Mouse (Mus musculus) mature B cell (primary cell): Measurements from ENCODE around the gene Abi3bp.

ENCODE experiments used
- in situ Hi-C: fragments of 300-500 bp; cut with MboI; formaldehyde crosslinking; loops from 2 replicates; pipeline ENCODE4 v1.14.3; 2019

Abi3bp gene

GRCm38 (mm10) chr16:56681010-56681645, 203.4 kb downstream of the Abi3bp start:
- in situ Hi-C loops = no loop called here

- in situ Hi-C loops = no loop called here
Observed at GRCm38 (mm10) chr16:56686747-56687146, 209.1 kb downstream of the Abi3bp start.

- in situ Hi-C loops = no loop called here
Observed at GRCm38 (mm10) chr16:56690715-56691114, 213.0 kb downstream of the Abi3bp start.

DNA sequence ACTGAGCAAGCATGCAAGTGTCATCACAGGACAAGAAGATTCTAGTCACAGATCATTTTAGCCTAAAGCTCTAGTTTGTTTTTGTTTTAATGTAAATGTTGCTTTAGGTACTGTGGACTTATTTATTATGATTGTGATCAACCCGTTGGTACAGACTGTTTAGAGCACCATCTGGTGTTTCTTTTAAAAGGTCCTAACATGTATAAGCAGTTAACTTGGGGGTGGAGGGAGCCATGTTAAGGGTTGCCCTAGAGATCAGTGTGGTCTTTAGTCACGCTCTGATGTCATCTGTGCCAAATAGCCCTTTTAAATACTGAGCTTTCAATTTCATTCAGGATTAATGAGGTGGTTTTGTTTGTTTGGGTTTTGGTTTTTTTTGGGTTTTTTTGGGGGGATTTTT, 218.8 kb downstream of the Abi3bp start:
- in situ Hi-C loops = no loop called here

DNA sequence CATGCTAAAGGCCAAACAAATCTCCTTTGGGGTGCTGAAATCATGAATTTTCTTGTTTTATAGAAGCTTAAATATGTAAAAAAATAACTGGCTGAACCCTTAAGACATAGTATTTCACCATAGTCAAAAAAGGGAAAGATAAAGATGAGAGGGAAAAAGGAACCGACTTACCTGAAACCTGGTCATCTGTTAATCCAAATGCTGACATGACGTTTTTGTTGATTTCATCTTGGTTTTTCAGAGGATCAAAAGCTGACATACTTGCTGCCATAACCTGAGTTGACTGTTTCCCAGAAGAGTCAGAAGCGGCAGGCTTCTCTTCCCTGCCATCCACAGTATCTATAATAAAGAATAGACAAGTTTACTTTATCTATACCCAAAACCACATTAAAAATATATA, 223.2 kb downstream of the Abi3bp start:
- in situ Hi-C loops = loop anchor here (25.0 kb wide), 2 partner anchors 764 to 911 kb away; partner anchors contain the start of genes Cep97 and Cmss1

DNA sequence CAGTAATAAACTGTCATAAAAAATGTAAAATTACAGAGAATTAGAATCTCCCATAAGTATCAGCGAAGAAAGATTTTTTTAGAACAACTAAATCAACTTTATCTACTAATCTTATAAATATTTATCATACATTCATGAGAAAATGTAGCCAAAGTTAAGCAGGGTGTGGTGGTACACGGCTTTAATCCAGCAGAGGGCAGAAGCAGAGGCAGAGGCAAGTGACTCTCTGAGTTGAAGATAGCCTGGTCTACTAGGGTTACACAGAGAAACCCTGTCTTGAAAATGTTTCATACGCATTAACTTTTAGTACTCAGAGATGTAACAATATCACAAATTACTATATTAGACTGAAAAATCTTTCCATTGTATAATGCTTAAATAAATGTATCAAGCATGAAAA, 228.1 kb downstream of the Abi3bp start:
- in situ Hi-C loops = loop anchor here (25.0 kb wide), 2 partner anchors 768 to 907 kb away; partner anchors contain the start of genes Cep97 and Cmss1

GRCm38 (mm10) chr16:56710071-56710470, 232.4 kb downstream of the Abi3bp start:
- in situ Hi-C loops = loop anchor here (25.0 kb wide), 2 partner anchors 773 to 902 kb away; partner anchors contain the start of genes Cep97 and Cmss1

DNA sequence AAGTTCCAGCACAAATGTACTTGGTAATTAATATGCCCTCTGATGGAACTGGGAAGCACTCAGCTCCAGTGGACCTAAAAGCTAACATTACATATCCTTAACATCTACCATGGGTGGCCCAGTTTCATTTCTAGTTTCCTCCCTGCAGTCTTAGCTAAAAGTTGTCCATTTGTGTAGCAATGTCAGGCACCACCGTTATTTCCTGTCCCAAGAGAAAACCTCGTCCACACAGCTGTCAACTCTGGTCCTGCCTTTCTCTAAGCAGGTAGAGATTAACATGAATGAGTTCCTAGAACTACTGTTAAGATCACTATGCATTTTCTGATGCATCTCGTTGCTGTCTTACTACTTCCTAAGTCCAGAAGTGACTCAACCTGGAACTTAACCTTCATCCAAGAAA, 237.9 kb downstream of the Abi3bp start:
- in situ Hi-C loops = loop anchor here (25.0 kb wide), 2 partner anchors 778 to 897 kb away; partner anchors contain the start of genes Cep97 and Cmss1

- in situ Hi-C loops = loop anchor here (25.0 kb wide), 2 partner anchors 779 to 896 kb away; partner anchors contain the start of genes Cep97 and Cmss1
Observed at GRCm38 (mm10) chr16:56716557-56717179, 239.0 kb downstream of the Abi3bp start.

- in situ Hi-C loops = loop anchor here (25.0 kb wide), 2 partner anchors 780 to 895 kb away; partner anchors contain the start of genes Cep97 and Cmss1
Observed at GRCm38 (mm10) chr16:56717224-56718200, 239.8 kb downstream of the Abi3bp start, which contains the start of gene Tfg. Tfg (minus strand) TSS chr16:56717450.

DNA sequence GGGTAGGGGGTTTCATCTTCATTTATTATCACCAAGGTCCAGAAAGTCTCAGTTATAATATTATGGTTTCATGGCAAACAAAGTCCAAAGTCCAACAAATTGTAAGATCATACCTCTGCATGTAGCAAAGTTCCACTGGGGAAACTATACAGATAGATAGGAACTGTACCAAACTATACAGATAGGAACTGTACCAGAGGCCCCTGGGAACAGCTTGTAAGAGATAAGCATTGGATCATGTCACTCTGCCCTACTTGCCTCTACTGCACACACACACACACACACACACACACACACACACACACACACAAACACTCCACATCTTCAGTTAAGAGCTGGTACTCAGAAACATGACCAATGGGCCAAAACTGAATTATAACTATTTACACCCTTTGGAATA, 241.4 kb downstream of the Abi3bp start:
- in situ Hi-C loops = loop anchor here (25.0 kb wide), 2 partner anchors 782 to 893 kb away; partner anchors contain the start of genes Cep97 and Cmss1

GRCm38 (mm10) chr16:56722357-56722756, 244.7 kb downstream of the Abi3bp start:
- in situ Hi-C loops = loop anchor here (25.0 kb wide), 2 partner anchors 785 to 890 kb away; partner anchors contain the start of genes Cep97 and Cmss1

- in situ Hi-C loops = loop anchor here (25.0 kb wide), 2 partner anchors 788 to 887 kb away; partner anchors contain the start of genes Cep97 and Cmss1
Observed at GRCm38 (mm10) chr16:56724927-56725326, 247.2 kb downstream of the Abi3bp start.

DNA sequence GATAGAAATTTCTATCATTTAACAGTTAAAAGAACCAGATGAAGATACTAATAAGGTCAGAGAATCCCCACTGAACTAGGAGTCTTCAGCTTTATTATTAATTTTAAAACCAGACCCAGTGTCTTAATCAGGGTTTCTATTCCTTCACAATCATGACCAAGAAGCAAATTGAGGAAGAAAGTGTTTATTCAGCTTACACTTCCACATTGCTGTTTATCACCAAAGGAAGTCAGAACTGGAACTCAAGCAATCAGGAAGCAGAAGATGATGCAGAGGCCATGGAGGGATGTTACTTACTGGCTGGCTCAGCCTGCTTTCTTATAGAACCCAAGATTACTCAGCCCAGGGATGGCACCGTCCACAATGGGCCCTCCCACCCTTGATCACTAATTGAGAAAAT, 251.4 kb downstream of the Abi3bp start:
- in situ Hi-C loops = no loop called here
